Comparison of ENCODE assay signal across 23 mouse cellular contexts in the genomic region with DNA sequence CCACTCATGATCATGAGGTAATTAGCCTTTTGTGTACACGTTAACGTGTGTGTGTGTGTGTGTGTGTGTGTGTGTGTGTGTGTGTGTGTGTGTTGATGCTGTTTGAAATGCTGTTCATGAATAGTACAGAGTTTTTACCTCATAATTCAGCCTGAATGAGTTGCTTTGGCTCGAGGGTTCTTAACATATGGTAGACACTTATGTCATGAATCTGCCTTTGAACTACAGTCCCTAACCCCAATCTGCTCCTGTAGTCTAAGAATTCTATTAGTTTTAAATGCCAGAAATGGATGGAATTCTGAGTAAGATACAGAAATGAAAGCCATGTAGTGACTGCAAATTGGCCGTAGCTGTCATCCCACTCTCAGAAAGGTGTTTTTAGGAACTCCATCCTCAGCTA.
DNase-seq lines count a peak whose midpoint lies in the region; ATAC-seq and TF ChIP-seq lines count a peak whose summit lies in the region.
"Had no signal": no experiment of that assay in that cellular context is flagged by ENCODE, and none has a peak within 500 bp of the region (broad histone marks: within the 10 kb centered on the region; RNA-seq: fewer than 3 reads in every experiment).

No protein-coding gene starts in this region.

- no peak overlapping the region for H3K4me2 ChIP-seq in forebrain, embryonic 14.5 days (ENCODE audit: low read length)
- no peak overlapping the region for H3K4me2 ChIP-seq in forebrain, embryonic 12.5 days
- no peak overlapping the region for H3K4me2 ChIP-seq in forebrain, embryonic 15.5 days (replicated peaks)
- no peak overlapping the region for H3K4me2 ChIP-seq in forebrain, embryonic 11.5 days (ENCODE audit: low read depth, low read length, severe bottlenecking)
- H3K4me2 ChIP-seq in forebrain, embryonic 16.5 days (ENCODE audit: low read length), result no peak overlapping the region
- no peak overlapping the region for H3K4me2 ChIP-seq in forebrain, embryonic 13.5 days

- 76% methylated on average over 4 of the region's 4 CpGs for WGBS in forebrain, embryonic 14.5 days
- WGBS in forebrain, embryonic 12.5 days, result 90% methylated on average over 4 of the region's 4 CpGs
- 68% methylated on average over 4 of the region's 4 CpGs for WGBS in forebrain, embryonic 15.5 days
- WGBS in forebrain, embryonic 11.5 days, result 92% methylated on average over 4 of the region's 4 CpGs
- 50% methylated on average over 4 of the region's 4 CpGs for WGBS in forebrain, embryonic 16.5 days
- 80% methylated on average over 4 of the region's 4 CpGs for WGBS in forebrain, embryonic 13.5 days

- peak; percentile 60 for DNase-seq in forebrain, embryonic 14.5 days (ENCODE audit: low spot score)
- no peak for DNase-seq in forebrain, embryonic 11.5 days (ENCODE audit: low spot score)
- peak; percentile 54 for DNase-seq in brain, embryonic 14.5 days (ENCODE audit: low read depth)
- DNase-seq in ovary, postnatal 14 days (ENCODE audit: low spot score), result no peak
- DNase-seq: adrenal gland, adult 2 months; adrenal gland, adult 8-10 months; adrenal gland, postnatal 10 days; adrenal gland, postnatal 14 days; adrenal gland, postnatal 25 days; adrenal gland, postnatal 36 days; B cell, adult 2 months; cerebellum, adult 11 months; cerebellum, adult 11-12 months; cerebellum, adult 18-20 months had no signal

- no peaks in the 10 kb centered on the region for H3K4me1 ChIP-seq in forebrain, embryonic 14.5 days (ENCODE audit: control insufficient read depth, insufficient read depth, low read length)
- H3K4me1 ChIP-seq in forebrain, embryonic 12.5 days, result no peaks in the 10 kb centered on the region
- peaks cover 8% of the 10 kb centered on the region; the same call in 1 of the 2 replicates for H3K4me1 ChIP-seq in forebrain, embryonic 15.5 days
- no peaks in the 10 kb centered on the region for H3K4me1 ChIP-seq in forebrain, embryonic 11.5 days (replicated peaks; ENCODE audit: control insufficient read depth, insufficient read depth, low read length)
- peaks cover 7% of the 10 kb centered on the region for H3K4me1 ChIP-seq in forebrain, embryonic 16.5 days (replicated peaks; ENCODE audit: control insufficient read depth, insufficient read depth, low read length)
- H3K4me1 ChIP-seq in forebrain, embryonic 13.5 days, result no peaks in the 10 kb centered on the region

- TF ChIP-seq POLR2A in brain, embryonic 14.5 days (IDR thresholded peaks at IDR 0.05; ENCODE audit: borderline replicate concordance, extremely low read depth, insufficient read depth, insufficient read length, poor library complexity, severe bottlenecking), result no peak

- TF ChIP-seq CTCF in brain, embryonic 14.5 days (IDR thresholded peaks at IDR 0.05; ENCODE audit: borderline replicate concordance, extremely low read depth, insufficient read depth, insufficient read length), result no peak

- peaks cover 19% of the 10 kb centered on the region; the same call in 1 of the 2 replicates for H3K36me3 ChIP-seq in forebrain, embryonic 14.5 days (ENCODE audit: control insufficient read depth, insufficient read depth, low read length)
- H3K36me3 ChIP-seq in forebrain, embryonic 12.5 days (replicated peaks), result peaks cover 19% of the 10 kb centered on the region
- peaks cover 23% of the 10 kb centered on the region for H3K36me3 ChIP-seq in forebrain, embryonic 15.5 days
- H3K36me3 ChIP-seq in forebrain, embryonic 11.5 days (ENCODE audit: control insufficient read depth, insufficient read depth, low read length), result no peaks in the 10 kb centered on the region; the same call in 1 of the 2 replicates
- H3K36me3 ChIP-seq in forebrain, embryonic 16.5 days (ENCODE audit: control insufficient read depth, insufficient read depth), result peaks cover 9% of the 10 kb centered on the region
- H3K36me3 ChIP-seq in forebrain, embryonic 13.5 days (ENCODE audit: poor library complexity, severe bottlenecking), result peaks cover 39% of the 10 kb centered on the region

- H3K4me3 ChIP-seq in forebrain, embryonic 14.5 days (ENCODE audit: low read depth, low read length), result no peak overlapping the region
- H3K4me3 ChIP-seq in forebrain, embryonic 12.5 days (replicated peaks), result no peak overlapping the region
- H3K4me3 ChIP-seq in forebrain, embryonic 15.5 days, result no peak overlapping the region
- no peak overlapping the region for H3K4me3 ChIP-seq in forebrain, embryonic 11.5 days (ENCODE audit: low read depth, low read length)
- H3K4me3 ChIP-seq in forebrain, embryonic 16.5 days (replicated peaks; ENCODE audit: low read length), result no peak overlapping the region
- H3K4me3 ChIP-seq in forebrain, embryonic 13.5 days, result no peak overlapping the region

- no peaks in the 10 kb centered on the region for H3K27me3 ChIP-seq in forebrain, embryonic 14.5 days (replicated peaks; ENCODE audit: control insufficient read depth, insufficient read depth, low read length)
- no peaks in the 10 kb centered on the region for H3K27me3 ChIP-seq in forebrain, embryonic 12.5 days
- no peaks in the 10 kb centered on the region for H3K27me3 ChIP-seq in forebrain, embryonic 15.5 days
- no peaks in the 10 kb centered on the region for H3K27me3 ChIP-seq in forebrain, embryonic 11.5 days (ENCODE audit: control insufficient read depth, insufficient read depth, low read length)
- H3K27me3 ChIP-seq in forebrain, embryonic 16.5 days (replicated peaks; ENCODE audit: control insufficient read depth, insufficient read depth, low read length), result no peaks in the 10 kb centered on the region
- H3K27me3 ChIP-seq in forebrain, embryonic 13.5 days, result no peaks in the 10 kb centered on the region
- H3K27me3 ChIP-seq: CH12.LX, Patski had no signal

- no peak for ATAC-seq in forebrain, embryonic 14.5 days
- ATAC-seq in forebrain, embryonic 12.5 days (ENCODE audit: low FRiP score), result no peak
- ATAC-seq in forebrain, embryonic 15.5 days (replicated peaks), result no peak
- ATAC-seq in forebrain, embryonic 11.5 days (replicated peaks; ENCODE audit: low FRiP score), result no peak
- peak; percentile 58; the same call in 1 of the 2 replicates for ATAC-seq in forebrain, embryonic 16.5 days
- no peak for ATAC-seq in forebrain, embryonic 13.5 days
- ATAC-seq: activated CD4-positive, CD25-positive, alpha-beta regulatory T cell, adult 4 months; CD4-positive, CD25-positive, alpha-beta regulatory T cell, adult 4 months; Patski had no signal

- H3K27ac ChIP-seq in forebrain, embryonic 14.5 days (ENCODE audit: low read depth, low read length), result peak overlapping the region; percentile 44; the same call in 1 of the 2 replicates
- no peak overlapping the region for H3K27ac ChIP-seq in forebrain, embryonic 12.5 days
- H3K27ac ChIP-seq in forebrain, embryonic 15.5 days (replicated peaks), result peak overlapping the region; percentile 73
- H3K27ac ChIP-seq in forebrain, embryonic 11.5 days (ENCODE audit: low read depth, low read length), result no peak overlapping the region
- H3K27ac ChIP-seq in forebrain, embryonic 16.5 days (ENCODE audit: low read length), result peak overlapping the region; percentile 61
- no peak overlapping the region for H3K27ac ChIP-seq in forebrain, embryonic 13.5 days

- H3K9ac ChIP-seq in forebrain, embryonic 14.5 days (ENCODE audit: low read length), result no peak overlapping the region
- H3K9ac ChIP-seq in forebrain, embryonic 12.5 days, result no peak overlapping the region
- H3K9ac ChIP-seq in forebrain, embryonic 15.5 days (replicated peaks), result no peak overlapping the region
- H3K9ac ChIP-seq in forebrain, embryonic 11.5 days (ENCODE audit: low read length), result no peak overlapping the region
- H3K9ac ChIP-seq in forebrain, embryonic 16.5 days (replicated peaks; ENCODE audit: low read depth, low read length), result no peak overlapping the region
- no peak overlapping the region for H3K9ac ChIP-seq in forebrain, embryonic 13.5 days

- no peaks in the 10 kb centered on the region for H3K9me3 ChIP-seq in forebrain, embryonic 14.5 days (replicated peaks; ENCODE audit: control insufficient read depth, low read length)
- no peaks in the 10 kb centered on the region for H3K9me3 ChIP-seq in forebrain, embryonic 12.5 days
- no peaks in the 10 kb centered on the region for H3K9me3 ChIP-seq in forebrain, embryonic 15.5 days
- no peaks in the 10 kb centered on the region for H3K9me3 ChIP-seq in forebrain, embryonic 11.5 days (ENCODE audit: control insufficient read depth, low read length)
- H3K9me3 ChIP-seq in forebrain, embryonic 16.5 days (ENCODE audit: control insufficient read depth, low read length), result no peaks in the 10 kb centered on the region
- H3K9me3 ChIP-seq in forebrain, embryonic 13.5 days (replicated peaks), result no peaks in the 10 kb centered on the region
- H3K9me3 ChIP-seq: G1E had no signal

Comparison
In these comparisons a context has a peak if more than half of its experiments do, and no peak if none do; other contexts are left out.
1. DNase-seq: peak in forebrain, embryonic 14.5 days (single experiment) and brain, embryonic 14.5 days (single experiment); none in forebrain, embryonic 11.5 days (single experiment) and ovary, postnatal 14 days (single experiment).
2. H3K27ac ChIP-seq: peak in forebrain, embryonic 14.5 days (single experiment), forebrain, embryonic 15.5 days (single experiment) and forebrain, embryonic 16.5 days (single experiment); none in forebrain, embryonic 12.5 days (single experiment), forebrain, embryonic 11.5 days (single experiment) and forebrain, embryonic 13.5 days (single experiment).